Mouse (Mus musculus) large intestine, adult 2 months (tissue): ENCODE data around the gene Casd1. TPM values are rescaled to one million over a fixed set of nuclear protein-coding genes. Genes with fewer than 3 reads are reported as not detected.
A peak's percentile ranks its signal among the peaks of the same experiment; 100 is the strongest.

ENCODE experiments used
- DNase-seq: peaks from one replicate; pipeline ENCODE4 v3.0.0-alpha.2; 2012; ENCODE audit warnings: low read depth, low spot score
- WGBS: fragments of 180-500 bp; shearing (Covaris S2); methylation state at CpG from one replicate; pipeline ENCODE4 v1.1.7; 2018; 5-methylcytosine and 5-hydroxymethylcytosine counted together
- polyA plus RNA-seq: library from polyadenylated mRNA; depleted of rRNA; stranded (reverse); fragments of >200 nt; gene quantifications from 2 replicates; pipeline ENCODE4 v1.2.3, GENCODE M21; 2012; rRNA removed

Gene Casd1
- polyA plus RNA-seq, result 8.2 and 8.6 TPM in 2 replicates

GRCm38 (mm10) chr6:4600658-4601296 is at the start of gene Casd1:
Gene Casd1, plus strand, starts transcription at chr6:4600839.
- 1% methylated on average over 64 of the region's 64 CpGs for WGBS

GRCm38 (mm10) chr6:4555366-4555765 is 45.3 kb upstream of the Casd1 start:
- WGBS, result 84% methylated on average over 6 of the region's 6 CpGs
- no peak for DNase-seq

More at GRCm38 (mm10) chr6:4600658-4601296, at the start of gene Casd1:
- DNase-seq, result no peak

- 66% methylated on average over 8 of the region's 8 CpGs for WGBS
- no peak for DNase-seq
Measured at GRCm38 (mm10) chr6:4557086-4557485, 43.6 kb upstream of the Casd1 start.

GRCm38 (mm10) chr6:4557678-4558077 is 43.0 kb upstream of the Casd1 start:
- no peak for DNase-seq
- 16% methylated on average over 7 of the region's 7 CpGs for WGBS

- 35% methylated on average over 11 of the region's 11 CpGs for WGBS
- no peak for DNase-seq
Measured at GRCm38 (mm10) chr6:4561156-4561555, 39.5 kb upstream of the Casd1 start.

GRCm38 (mm10) chr6:4561621-4562020 is 39.0 kb upstream of the Casd1 start:
- DNase-seq, result no peak

GRCm38 (mm10) chr6:4562401-4562800 is 38.2 kb upstream of the Casd1 start:
- 46% methylated on average over 1 of the region's 1 CpGs for WGBS

GRCm38 (mm10) chr6:4563477-4563876 is 37.2 kb upstream of the Casd1 start:
- no peak for DNase-seq
- WGBS, result 81% methylated on average over 5 of the region's 5 CpGs

More at GRCm38 (mm10) chr6:4562401-4562800, 38.2 kb upstream of the Casd1 start:
- DNase-seq, result no peak

GRCm38 (mm10) chr6:4570412-4570811 is 30.2 kb upstream of the Casd1 start:
- WGBS, result 70% methylated on average over 4 of the region's 4 CpGs
- DNase-seq, result no peak

- WGBS, result 41% methylated on average over 5 of the region's 5 CpGs
- DNase-seq, result no peak
Measured at GRCm38 (mm10) chr6:4577756-4578155, 22.9 kb upstream of the Casd1 start.

GRCm38 (mm10) chr6:4578343-4578742 is 22.3 kb upstream of the Casd1 start:
- no peak for DNase-seq
- WGBS, result 86% methylated on average over 6 of the region's 6 CpGs

- 52% methylated on average over 5 of the region's 5 CpGs for WGBS
- no peak for DNase-seq
Measured at GRCm38 (mm10) chr6:4579620-4580019, 21.0 kb upstream of the Casd1 start.

GRCm38 (mm10) chr6:4583485-4583884 is 17.2 kb upstream of the Casd1 start:
- 27% methylated on average over 6 of the region's 6 CpGs for WGBS
- DNase-seq, result no peak

GRCm38 (mm10) chr6:4587946-4588345 is 12.7 kb upstream of the Casd1 start:
- no peak for DNase-seq
- 63% methylated on average over 4 of the region's 4 CpGs for WGBS

- no peak for DNase-seq
- WGBS, result 88% methylated on average over 3 of the region's 3 CpGs
Measured at GRCm38 (mm10) chr6:4588722-4589121, 11.9 kb upstream of the Casd1 start.

GRCm38 (mm10) chr6:4590089-4590488 is 10.6 kb upstream of the Casd1 start:
- no peak for DNase-seq
- WGBS, result 58% methylated on average over 8 of the region's 8 CpGs

GRCm38 (mm10) chr6:4597711-4598110 is 2.9 kb upstream of the Casd1 start:
- peak; percentile 65 for DNase-seq
- WGBS, result 29% methylated on average over 4 of the region's 4 CpGs

GRCm38 (mm10) chr6:4600085-4600657 is 468 bp upstream of the Casd1 start:
- 14% methylated on average over 7 of the region's 7 CpGs for WGBS
- DNase-seq, result no peak

- 4% methylated on average over 56 of the region's 58 CpGs for WGBS
- no peak for DNase-seq
Measured at GRCm38 (mm10) chr6:4601297-4601931, 775 bp downstream of the Casd1 start.

GRCm38 (mm10) chr6:4602012-4602411 is 1.4 kb downstream of the Casd1 start:
- DNase-seq, result no peak
- WGBS, result 53% methylated on average over 5 of the region's 5 CpGs

GRCm38 (mm10) chr6:4606394-4606793 is 5.8 kb downstream of the Casd1 start:
- DNase-seq, result no peak
- 96% methylated on average over 4 of the region's 4 CpGs for WGBS
